Mouse (Mus musculus): ENCODE results near the gene Cradd.

Cradd gene

DNA sequence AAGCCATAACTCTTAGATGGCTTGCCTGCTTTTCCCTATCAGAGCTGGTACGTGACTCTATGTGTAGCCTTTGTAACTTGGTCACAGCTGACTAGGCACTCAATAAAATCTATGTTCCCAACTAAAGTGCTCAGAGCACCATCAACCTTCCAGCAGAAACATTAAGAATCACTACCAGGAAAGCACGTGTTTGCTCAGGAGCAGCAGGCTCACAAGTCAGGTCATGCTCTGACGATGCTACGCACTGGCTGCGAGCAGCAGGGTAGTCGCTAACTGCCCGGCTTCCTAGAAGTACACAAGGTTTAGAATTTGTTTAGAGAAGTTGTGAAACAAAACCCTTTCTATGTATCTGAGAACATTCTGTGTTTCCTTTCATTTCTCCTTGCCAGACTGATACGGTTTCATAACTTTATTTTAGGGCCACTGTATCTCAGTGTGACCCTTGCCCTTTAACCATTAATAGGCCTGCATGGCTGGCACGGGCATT lies 171.4 kb downstream of the Cradd start:
- peak; percentile 80 for DNase-seq

GRCm38 (mm10) chr10:95151012-95151768 lies 172.7 kb downstream of the Cradd start:
- peak; percentile 92 for DNase-seq

GRCm38 (mm10) chr10:95149666-95150065 lies 174.3 kb downstream of the Cradd start:
- peak; percentile 36 for DNase-seq

- peak; percentile 54 for DNase-seq
Measured at GRCm38 (mm10) chr10:95148641-95149040, 175.3 kb downstream of the Cradd start.

DNA sequence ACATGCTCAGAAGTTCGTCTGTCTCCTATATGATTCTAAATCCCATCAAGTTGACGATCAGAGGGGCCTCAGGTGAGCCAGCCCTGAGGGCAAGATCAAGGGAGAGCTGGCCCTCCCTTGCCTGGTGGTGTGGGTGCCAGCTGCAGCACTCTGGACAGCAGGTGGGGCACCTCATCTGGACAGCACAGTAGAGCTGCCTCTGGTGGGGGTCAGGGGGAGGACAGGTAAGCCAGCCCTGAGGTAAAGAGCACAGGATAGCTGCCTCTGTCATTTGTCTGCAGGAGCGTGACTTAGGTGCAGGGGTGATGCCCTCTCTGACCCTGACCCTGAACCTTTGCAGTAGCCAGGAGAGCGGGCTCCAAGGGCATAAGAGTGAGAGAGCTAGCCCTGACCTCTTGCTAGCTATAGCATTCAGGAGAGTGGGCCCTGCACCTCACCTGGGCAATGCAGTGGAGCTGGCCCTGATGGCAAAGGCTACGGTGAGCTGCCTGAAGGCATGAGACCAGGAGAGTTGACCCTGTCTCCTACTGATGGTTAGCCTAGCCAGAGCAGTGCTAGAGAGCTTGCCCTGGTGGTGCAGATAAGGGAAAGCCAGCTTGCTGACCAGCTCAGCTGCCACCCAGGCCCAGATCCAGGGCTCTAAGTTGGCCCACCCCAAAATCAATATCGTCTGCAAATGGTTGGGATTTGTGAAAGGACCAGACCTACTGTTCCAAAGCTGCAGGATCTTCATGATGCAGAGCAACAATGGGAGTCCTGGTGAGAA lies 176.6 kb downstream of the Cradd start:
- peak; percentile 93 for DNase-seq

- peak; percentile 96 for DNase-seq
Measured at GRCm38 (mm10) chr10:95146491-95146890, 177.4 kb downstream of the Cradd start.

DNA sequence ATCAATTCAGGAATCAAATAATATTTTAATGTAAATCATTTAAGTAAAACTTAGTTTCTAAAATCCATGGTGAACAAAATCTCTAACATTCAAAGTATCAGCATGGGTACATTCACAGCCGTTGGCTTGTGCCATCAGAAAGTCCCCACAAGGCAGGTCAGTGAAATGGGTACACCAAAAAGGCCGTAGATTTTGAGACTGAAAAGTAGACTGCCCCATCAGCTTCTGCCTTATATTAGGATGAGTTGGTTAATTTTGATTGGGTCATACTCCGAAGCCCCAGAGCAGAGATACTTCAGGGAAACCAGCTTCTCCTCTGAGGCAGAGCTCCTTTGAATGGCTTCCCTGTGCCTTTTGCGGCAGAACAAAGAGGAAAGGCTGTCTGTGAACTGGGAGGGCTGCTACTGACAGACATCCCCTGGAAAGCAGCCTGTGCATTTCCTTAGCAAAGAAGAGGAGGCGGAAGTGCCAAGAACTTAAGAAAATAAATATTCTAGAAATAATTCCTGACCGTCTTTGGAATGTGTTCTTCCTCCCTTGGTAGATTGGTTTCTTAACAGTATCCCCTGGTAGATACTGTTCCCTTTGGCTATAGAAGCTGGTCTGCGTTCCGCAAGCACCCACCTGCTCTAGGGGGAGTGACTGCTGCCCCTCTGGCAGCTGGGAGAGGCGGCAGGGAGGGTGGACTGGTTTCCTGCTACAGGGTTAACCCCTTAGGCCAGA lies 178.6 kb downstream of the Cradd start:
- DNase-seq = peak; percentile 94

DNA sequence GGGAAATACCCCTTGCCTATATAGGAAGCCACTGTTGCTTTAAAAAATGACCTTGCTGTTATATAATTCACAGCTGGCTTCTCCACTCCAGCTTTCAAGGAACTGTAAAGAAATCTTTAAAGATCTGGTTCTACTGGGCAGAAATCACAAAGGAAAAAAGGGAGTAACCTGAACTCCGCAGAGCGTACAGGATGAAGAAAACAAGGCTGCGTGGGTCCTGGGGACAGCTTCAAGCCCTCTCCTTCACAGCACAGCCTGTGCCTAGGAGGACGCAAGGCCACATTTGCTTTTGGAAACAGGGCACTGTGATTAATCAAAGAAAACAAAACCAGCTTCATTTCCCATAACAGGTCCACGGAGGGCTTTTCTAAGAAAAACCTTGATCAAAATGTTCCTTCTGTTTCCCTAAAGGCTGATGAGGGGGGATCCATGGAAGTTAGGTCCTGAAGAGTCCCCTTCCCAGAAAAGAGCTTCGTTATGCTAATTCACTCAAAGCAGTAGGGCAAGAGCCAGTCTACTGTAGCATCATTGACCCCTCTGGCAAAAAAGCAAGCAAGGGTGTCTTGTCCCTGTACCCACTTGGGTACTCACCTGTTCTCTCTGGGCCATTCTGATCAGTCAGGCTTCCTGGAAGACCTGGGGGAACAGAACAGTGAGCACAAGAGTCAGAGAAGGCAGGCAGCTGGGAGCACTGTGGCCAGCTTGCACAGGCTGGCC lies 179.4 kb downstream of the Cradd start:
- peak; percentile 91 for DNase-seq

DNA sequence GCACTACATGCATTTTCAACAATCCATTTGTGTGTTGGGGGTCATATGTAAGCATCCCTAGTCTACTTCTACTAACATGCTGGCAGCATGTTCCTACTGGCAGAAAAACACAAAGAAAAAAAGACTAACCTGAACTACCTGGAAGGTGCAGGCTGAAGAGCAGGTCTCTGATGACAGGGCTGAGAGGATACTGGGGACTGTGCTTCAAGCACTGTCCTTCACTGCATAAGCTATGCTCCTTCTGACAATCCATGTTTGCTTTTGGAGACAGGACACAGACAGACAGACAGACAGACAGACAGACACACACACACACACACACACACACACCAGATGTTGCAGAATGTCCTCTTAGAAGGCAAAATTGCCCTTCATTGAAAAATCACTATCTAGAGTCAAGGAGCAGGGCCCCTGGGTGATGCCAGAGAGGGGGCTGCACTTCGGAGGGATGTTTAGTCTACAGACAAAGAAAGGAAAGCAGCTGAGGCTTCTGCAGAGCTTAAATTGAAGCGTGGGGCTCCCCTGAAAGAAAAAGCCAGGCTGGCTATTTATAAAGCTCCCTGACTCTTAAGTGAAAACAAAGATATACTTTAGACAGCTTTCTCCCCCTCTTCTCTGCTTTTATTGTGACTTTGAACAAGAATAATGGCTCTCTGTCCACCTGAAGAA lies 180.4 kb downstream of the Cradd start:
- DNase-seq = peak; percentile 82

GRCm38 (mm10) chr10:95142844-95143435 lies 181.0 kb downstream of the Cradd start:
- DNase-seq = peak; percentile 99

DNA sequence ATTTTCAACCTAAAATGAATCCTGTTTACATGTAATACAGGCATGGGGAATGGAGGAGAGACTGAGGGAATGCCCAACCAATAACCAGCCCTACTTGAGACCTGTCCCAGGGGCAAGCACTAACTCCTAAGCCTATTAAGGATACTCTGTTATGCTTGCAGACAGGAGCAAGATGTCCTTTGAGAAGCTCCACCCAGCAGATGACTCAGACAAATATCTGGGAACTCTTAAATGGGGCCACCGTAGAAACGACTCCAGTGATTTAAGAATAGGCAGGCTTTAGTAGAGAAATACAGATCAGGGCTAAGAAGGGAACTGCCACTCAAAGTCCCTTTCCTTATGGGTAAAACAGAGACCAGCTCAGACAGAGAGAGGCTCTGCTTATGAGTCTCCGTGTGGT lies 182.9 kb downstream of the Cradd start:
- peak; percentile 92 for DNase-seq

DNA sequence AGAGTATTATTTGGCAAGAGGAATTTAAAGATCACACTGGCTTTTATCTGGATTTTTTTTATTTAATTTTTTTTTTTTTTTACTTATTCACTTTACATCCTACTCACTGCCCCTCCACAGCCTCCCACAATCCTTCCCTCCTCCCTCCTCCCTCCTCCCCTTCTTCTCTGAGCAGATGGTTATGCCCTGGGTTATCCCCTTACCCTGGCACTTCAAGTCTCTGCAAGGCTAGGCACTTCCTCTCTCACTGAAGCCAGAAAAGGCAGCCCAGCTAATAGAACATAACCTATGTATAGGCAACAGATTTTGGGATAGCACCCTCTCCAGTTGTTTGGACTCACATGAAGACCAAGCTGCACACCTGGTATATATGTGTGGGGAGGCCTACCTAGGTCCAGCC lies 183.7 kb downstream of the Cradd start:
- peak; percentile 86 for DNase-seq

DNA sequence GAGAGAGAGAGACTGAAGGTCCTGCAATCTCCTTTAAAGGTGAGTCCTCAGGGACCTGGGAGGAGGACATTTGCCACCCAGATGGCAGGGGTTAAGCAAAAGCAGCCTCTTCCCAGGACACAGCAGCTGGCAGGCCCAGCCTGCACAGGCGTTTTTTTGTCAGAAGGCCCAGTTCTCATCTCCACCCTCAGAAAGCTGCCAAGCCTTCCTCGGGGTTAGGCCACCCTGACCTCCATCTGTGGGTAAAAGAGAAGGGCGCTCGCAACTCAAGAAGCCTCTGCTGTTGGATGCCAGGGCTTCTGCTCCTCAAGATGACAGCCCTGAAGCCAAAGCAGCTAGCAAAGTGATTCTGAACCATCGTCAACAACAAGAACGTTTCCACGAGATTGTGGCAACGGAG lies 184.3 kb downstream of the Cradd start:
- DNase-seq = peak; percentile 98

DNA sequence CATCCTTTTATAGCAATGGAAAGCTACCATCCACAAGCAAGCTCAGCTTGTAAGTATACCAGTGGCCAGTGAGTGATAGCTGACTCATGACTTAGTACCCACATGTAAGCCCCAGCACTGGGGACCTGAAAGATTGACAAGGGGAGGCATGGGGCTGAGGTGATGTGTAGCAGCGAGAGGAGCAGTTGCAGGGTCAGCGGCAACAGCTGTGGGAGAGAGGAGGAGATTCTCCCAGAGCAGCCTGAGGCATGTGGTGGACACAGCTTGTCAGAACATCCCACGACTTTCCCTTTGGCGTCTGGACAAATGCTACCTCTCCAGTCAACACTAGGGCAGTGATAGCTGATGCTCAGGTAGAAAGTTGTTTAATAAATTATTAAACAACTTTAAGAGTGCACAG lies 190.9 kb downstream of the Cradd start:
- peak; percentile 46 for DNase-seq

All from heart, adult 11 months (tissue).